Mouse (Mus musculus) frontal cortex, adult 2 months (tissue): ENCODE results near the gene Wdr90. TPM values are rescaled to one million over a fixed set of nuclear protein-coding genes. Genes with fewer than 3 reads are reported as not detected.
"Not testable (repeated sequence)": the region's sequence is repeated elsewhere in the genome, so short reads cannot be mapped to it uniquely, and the experiment has no call there.

Source experiments
- DNase-seq, 2 experiments: peaks; one replicate each; pipeline ENCODE4 v3.0.0; 2022; ENCODE audit warnings: low spot score in 1 of 2; ENCODE audit errors: extremely low spot score in 1 of 2
- polyA plus RNA-seq: library from polyadenylated mRNA; depleted of rRNA; stranded (reverse); fragments of >200 nt; gene quantifications from 2 replicates; pipeline ENCODE4 v1.2.3, GENCODE M21; 2012

The Wdr90 gene
- polyA plus RNA-seq, 1 experiment, result 39.7 TPM

GRCm38 (mm10) chr17:25877741-25878610 is 16.7 kb upstream of the Wdr90 start:
- no peak for DNase-seq

DNA sequence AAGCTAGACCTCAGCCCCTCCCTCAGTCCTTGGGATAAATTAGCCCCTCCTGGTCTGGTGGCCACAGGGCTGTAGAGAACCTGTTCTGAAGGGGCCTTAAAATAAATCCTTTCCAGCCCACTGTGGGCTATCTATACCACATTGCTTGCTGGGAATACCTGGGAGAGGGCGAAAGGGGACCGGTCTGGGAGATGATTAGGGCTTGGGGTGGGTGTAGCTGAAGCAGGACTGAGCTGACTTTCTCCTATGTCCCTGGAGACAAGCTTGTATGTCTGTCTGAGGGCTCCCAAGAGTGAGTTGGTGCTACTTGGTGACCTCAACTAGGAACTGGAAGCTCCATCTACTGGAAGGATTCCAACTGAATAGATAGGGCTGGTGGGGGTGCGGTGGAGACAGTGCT is 15.7 kb upstream of the Wdr90 start:
- no peak for DNase-seq

- no peak for DNase-seq
These were observed 15.1 kb upstream of the Wdr90 start for GRCm38 (mm10) chr17:25876347-25876915.

DNA sequence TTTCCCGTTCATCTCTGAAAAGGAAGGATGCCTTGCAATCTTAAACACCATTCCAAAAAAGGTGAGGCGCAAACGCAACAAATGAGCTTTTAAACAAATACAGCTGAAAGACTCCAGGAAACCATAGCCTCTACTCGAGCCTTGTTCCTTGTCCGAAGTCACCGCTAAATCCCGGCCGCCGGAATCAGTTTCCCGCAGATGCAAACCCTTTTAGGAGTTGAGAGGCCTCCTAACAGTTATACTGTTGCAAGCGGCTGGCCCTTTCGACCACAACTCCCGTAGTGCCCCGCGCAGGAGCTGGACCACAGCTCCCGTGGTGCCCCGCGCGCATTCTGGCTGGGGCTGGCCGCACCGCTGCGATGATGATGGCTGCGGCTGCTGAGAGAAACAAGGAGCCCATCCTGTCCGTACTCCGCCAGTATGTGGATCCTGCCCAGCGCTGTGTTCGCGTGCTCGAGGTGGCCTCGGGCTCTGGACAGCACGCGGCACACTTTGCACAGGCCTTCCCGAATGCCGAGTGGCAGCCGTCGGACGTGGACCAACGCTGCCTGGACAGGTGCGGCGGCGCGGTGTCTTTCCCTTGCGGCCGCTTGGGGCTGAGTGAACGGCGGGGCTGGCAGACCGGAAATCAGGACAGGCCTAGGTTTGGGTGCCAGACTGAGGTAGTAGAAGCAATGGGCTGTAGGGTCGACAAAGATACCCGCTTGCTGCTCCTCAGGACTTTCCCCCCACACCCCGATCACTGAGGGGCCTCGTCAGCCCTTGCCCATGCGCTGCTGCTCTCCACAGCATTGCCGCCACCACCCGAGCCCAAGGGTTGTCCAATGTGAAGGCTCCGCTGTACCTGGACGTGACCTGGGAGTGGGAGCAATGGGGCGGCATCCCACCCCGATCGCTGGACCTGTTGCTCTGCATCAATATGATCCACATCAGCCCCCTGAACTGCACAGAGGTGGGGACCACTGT is 14.2 kb upstream of the Wdr90 start:
- peak; percentile 80 to 90 for DNase-seq

DNA sequence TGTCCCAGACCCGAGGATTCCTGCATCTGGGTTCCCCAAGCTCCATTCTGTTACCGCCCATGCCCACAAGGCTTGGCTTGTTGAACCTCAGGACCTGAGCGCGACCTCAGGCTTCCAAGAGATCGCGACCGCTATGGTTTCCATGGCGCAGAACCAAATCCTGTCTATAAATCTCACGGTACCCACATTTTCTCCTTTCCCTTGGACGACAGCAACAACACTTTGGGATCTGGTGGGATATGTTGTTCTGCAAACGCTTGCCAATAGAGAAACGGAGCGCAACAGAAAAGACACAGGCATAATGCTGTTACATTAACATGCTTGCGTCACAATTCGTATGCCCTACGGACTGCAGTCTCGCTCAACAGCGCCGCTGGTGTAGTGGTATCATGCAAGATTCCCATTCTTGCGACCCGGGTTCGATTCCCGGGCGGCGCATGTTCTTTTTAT is 13.4 kb upstream of the Wdr90 start, which contains the start of gene Mettl26:
Gene Mettl26, plus strand, starts transcription at position 354 of the 450 bp plus-strand sequence.
- DNase-seq, result peak; percentile 93 to 100

DNA sequence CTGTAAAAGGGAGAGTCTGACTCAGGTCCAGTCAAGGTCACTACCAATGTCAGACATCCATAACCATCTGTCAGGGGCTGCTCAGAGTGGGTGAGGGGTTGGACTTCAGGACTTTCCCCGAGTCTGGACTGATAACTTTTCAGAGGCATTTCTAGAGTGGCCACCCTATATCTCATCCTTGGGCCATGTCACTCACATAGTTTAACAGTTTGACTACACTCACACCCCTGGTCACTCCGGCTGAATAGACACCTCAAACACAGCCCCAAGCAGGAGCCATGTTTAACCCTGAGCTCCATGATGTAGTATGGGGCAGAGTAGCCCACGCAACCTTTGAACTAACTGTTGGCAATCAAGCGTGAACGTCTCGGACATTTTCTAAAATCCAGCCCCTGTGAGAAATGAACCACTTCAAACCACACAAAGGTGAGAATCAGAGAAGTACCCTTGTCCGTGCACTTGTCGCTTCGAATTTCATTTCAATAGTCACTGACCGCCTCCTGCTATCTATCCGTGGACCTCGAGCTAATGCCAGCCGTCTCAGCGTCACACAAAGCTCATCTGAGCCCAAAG is 12.9 kb upstream of the Wdr90 start:
- DNase-seq, result no peak

DNA sequence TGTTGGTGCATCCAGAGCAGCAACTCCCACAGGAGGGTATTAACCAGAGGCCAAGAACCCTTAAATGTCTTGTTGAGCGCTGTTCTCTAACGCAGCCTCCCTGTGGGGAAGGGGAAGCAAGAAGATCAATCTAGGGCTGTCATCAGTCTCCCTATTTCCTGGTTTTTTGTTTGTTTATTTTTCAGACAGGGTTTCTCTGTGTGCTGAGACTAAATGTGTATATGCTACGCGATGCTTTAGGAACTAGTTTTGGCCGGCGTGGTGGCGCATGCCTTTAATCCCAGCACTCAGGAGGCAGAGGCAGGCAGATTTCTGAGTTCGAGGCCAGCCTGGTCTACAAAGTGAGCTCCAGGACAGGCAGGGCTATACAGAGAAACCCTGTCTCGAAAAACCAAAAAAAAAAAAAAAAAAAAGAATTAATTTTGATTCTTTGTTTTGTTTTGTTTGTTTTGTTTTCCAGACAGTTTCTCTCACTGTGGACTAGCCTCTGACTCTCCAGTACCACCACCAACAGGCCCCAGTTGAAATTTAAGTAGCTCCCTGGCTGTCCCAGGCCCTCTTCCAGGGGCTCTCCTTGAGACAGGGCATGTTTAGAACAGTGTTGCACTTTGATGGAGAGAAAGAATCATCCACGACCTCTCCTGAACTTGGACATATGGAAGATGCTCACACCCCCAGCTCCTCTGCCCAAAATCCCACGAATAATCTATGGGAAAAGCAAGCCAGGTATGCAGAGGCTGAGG is 12.3 kb upstream of the Wdr90 start:
- DNase-seq, result no peak

GRCm38 (mm10) chr17:25872676-25873075 is 11.4 kb upstream of the Wdr90 start:
- no peak for DNase-seq

DNA sequence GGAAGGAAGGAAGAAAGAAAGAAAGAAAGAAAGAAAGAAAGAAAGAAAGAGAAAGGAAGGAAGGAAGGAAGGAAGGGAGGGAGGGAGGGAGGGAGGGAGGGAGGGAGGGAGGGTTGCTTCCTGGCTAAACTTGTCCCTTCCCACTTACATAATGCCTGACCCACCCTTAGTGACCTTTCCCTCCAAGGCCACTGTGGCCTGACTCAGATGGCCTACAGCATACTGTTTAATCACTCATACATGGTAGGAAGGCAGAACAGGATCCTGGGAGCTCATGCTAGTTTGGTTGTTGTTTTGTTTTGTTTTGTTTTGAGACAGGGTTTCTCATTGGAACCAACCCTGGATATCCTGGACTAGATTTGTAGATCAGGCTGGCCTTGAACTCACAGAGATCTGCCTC is 10.3 kb upstream of the Wdr90 start:
- not testable (repeated sequence) for DNase-seq

DNA sequence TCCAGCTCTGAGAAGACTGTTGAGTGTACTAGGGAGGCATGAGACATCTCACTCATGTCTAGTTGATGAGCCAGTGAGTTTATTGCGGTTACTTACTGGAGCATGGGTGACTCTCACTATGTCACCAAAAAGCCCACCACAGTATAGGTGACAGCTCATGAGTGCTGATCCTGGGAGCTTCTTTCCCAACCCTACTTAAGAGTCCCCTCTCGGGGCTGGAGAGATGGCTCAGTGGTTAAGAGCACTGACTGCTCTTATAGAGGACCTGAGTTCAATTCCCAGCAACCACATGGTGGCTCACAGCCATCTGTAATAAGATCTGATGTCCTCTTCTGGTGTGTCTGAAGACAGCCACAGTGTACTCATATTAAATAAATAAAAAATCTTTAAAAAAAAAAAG is 8.7 kb upstream of the Wdr90 start:
- DNase-seq, result no peak

GRCm38 (mm10) chr17:25869498-25869897 is 8.2 kb upstream of the Wdr90 start:
- no peak for DNase-seq

- DNase-seq, result peak in 1 of 2 experiments; percentile 83
These were observed 7.4 kb upstream of the Wdr90 start, which contains the start of gene Mcrip2 for GRCm38 (mm10) chr17:25868601-25869191. Gene Mcrip2, minus strand, starts transcription at chr17:25868764.

DNA sequence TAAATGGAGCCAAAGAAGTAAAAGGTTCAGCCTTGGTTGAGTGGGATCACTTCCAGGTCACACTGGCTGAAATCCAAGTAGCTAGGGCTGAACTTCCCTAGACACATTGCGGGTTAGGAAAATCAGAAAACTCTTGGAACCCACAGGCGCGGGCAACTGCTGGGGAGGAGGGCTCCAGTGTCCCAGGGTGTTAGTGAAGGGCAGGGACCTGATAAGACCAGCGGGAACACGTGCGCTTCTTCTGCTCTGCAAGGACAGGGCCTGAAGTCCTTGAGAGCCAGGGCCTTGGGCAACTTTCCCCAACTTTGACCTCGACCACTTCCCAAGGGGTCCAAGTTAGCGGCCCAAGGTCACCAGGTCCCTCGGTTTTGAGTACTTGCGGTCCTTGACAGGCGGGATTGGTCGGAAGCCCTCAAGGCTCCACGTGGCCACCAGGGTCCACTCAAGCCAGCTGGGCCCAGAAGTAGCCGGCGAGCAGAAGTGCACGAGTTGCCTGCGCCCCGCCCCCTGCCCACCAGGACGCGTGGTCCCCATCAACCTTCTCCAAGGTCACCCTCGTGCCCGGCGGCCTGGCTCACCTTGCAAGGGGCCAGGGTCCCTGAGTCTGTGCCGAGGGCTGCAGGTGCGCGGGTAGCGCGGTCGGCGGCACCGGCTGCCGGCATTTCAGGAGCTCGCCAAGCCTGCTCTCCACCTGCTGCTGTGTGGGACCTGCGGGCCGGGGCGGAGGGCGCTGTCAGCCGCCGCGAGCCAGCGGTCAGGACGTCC is 6.7 kb upstream of the Wdr90 start:
- no peak for DNase-seq

DNA sequence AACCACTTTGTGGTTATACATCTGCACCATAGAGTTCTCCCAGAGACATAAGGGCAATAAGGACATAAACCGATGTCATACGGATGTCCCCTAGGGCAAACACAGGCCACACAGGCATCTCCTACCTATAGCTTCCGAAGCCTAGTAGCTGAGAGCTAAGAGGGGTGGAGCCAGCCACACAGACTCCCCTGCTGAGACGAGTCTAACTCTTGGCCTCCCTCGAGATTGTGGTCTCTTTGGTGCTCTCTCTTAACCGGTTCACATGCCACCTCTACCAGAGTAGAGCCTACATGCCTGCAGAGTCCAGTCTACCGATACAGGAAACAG is 6.2 kb upstream of the Wdr90 start:
- no peak for DNase-seq

- DNase-seq, result no peak
These were observed 4.9 kb upstream of the Wdr90 start for GRCm38 (mm10) chr17:25866172-25866571.

- DNase-seq, result no peak
These were observed 4.0 kb upstream of the Wdr90 start for GRCm38 (mm10) chr17:25865288-25865687.

DNA sequence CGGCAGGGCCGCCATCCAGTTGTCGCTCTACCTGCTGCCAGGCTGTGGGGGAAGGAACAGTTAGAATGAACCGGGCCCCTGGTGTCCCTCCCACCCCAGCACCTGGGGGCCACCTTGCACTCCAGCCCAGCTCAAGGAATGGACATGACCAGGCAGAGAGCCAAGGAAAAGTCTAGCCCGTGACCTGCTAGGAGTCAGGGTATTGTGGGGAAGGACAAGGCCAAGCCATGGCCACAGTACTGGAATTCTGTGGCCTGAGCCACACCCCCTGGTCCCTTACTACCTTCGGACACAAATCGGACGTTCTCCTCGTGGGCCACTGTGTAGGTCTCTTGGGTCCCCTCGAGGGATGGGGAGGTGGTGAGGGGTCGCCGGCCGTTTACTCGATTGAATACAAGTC is 3.0 kb upstream of the Wdr90 start:
- no peak for DNase-seq

- no peak for DNase-seq
These were observed 2.4 kb upstream of the Wdr90 start for GRCm38 (mm10) chr17:25863681-25864080.
